ENCODE assay signal across 8 mouse cellular contexts in the genomic region with DNA sequence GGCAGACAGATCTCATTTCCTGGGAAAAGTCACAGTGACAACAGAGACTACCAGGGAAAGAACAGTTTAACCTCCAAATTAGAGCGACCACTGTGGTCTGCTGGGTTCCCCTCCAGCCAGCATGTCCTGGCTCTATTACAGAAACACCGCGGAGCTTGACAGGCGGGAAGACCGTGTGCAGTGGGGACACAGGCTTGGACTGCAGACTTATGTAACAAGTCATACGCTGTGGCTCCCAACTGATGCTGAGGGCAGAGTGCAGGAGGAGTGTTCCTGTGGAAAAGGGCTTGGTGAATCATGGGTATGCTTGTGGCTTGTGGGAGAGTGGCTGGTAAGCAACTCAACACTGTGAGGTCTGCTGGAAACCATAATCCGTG.
A peak's percentile ranks its signal among the peaks of the same experiment; 100 is the strongest.
DNase-seq lines count a peak whose midpoint lies in the region; ATAC-seq lines count a peak whose summit lies in the region.

No protein-coding gene starts in this region.

- no peaks in the 10 kb centered on the region; the same call in 1 of the 2 replicates for H3K4me1 ChIP-seq in limb, embryonic 11.5 days (ENCODE audit: control insufficient read depth, insufficient read depth, low read length)

- peak; percentile 15 for DNase-seq in gastrocnemius, postnatal 25 days
- no peak for DNase-seq in gastrocnemius, postnatal 10 days
- DNase-seq in cerebellum, adult 18-20 months = peak; percentile 64 to 68
- peak; percentile 8 for DNase-seq in heart, postnatal 4 days
- no peak for DNase-seq in limb, embryonic 11.5 days (ENCODE audit: low spot score)
- DNase-seq in thymus, postnatal 0 days (ENCODE audit: low spot score) = no peak
- no peak for DNase-seq in MN1 (ENCODE audit: low spot score)

- H3K27ac ChIP-seq in limb, embryonic 11.5 days (replicated peaks; ENCODE audit: low read depth, low read length) = peak overlapping the region; percentile 42; the same call in 1 of the 2 replicates

- ATAC-seq in limb, embryonic 11.5 days (ENCODE audit: insufficient number of reproducible peaks, low FRiP score, low TSS enrichment, low read depth) = no peak
- no peak for ATAC-seq in megakaryocyte progenitor cell, adult 5-6 weeks (replicated peaks; ENCODE audit: poor library complexity)

- H3K4me3 ChIP-seq in limb, embryonic 11.5 days (ENCODE audit: low read depth, low read length) = no peak overlapping the region

- H3K9me3 ChIP-seq in limb, embryonic 11.5 days (ENCODE audit: control insufficient read depth, low read length) = no peaks in the 10 kb centered on the region

- WGBS in limb, embryonic 11.5 days = 74% methylated on average over 7 of the region's 7 CpGs

- H3K4me2 ChIP-seq in limb, embryonic 11.5 days (ENCODE audit: low read depth, severe bottlenecking) = no peak overlapping the region

- no peak overlapping the region for H3K9ac ChIP-seq in limb, embryonic 11.5 days (ENCODE audit: low read length)

- no peaks in the 10 kb centered on the region for H3K27me3 ChIP-seq in limb, embryonic 11.5 days (ENCODE audit: control insufficient read depth, insufficient read depth, low read length)

- no peaks in the 10 kb centered on the region for H3K36me3 ChIP-seq in limb, embryonic 11.5 days (ENCODE audit: control insufficient read depth, insufficient read depth, low read length)

Comparison
In these comparisons a context has a peak if more than half of its experiments do, and no peak if none do; other contexts are left out.
1. DNase-seq: peak in gastrocnemius, postnatal 25 days (single experiment), cerebellum, adult 18-20 months (2 of 2) and heart, postnatal 4 days (single experiment); none in gastrocnemius, postnatal 10 days (single experiment), limb, embryonic 11.5 days (single experiment), thymus, postnatal 0 days (single experiment) and MN1 (single experiment).